Mouse (Mus musculus) hindbrain, embryonic 14.5 days (tissue): ENCODE results near the gene Mgl2. TPM values are rescaled to one million over a fixed set of nuclear protein-coding genes. Genes with fewer than 3 reads are reported as not detected.

Source experiments
- ATAC-seq: fragments of 200-750 bp; cut with Nextera tagmentation; 2 replicates; pipeline ENCODE4 v1.8.0; 2017; ENCODE audit warnings: moderate number of reproducible peaks, mild to moderate bottlenecking, moderate TSS enrichment, moderate library complexity; ENCODE audit not compliant: low FRiP score
- DNase-seq: peaks from one replicate; pipeline ENCODE4 v3.0.0-alpha.2; 2015; ENCODE audit warnings: low spot score
- H3K27ac ChIP-seq: fragments of 300-500 bp; sonication (generic); 2 replicates; pipeline ENCODE4 v1.5.1; 2014; ENCODE audit warnings: mild to moderate bottlenecking, moderate library complexity
- H3K27me3 ChIP-seq: fragments of 300-500 bp; sonication (generic); 2 replicates; pipeline ENCODE4 v1.6.1; 2014; ENCODE audit warnings: mild to moderate bottlenecking, low read length, mixed read lengths; ENCODE audit not compliant: control insufficient read depth, insufficient read depth
- H3K36me3 ChIP-seq: fragments of 300-500 bp; sonication (generic); replicated peaks from 2 replicates; pipeline ENCODE4 v1.6.1; 2014; ENCODE audit not compliant: control insufficient read depth, insufficient read depth
- H3K4me1 ChIP-seq: fragments of 300-500 bp; sonication (generic); replicated peaks from 2 replicates; pipeline ENCODE4 v1.6.1; 2014; ENCODE audit warnings: antibody characterized with exemption, low read length, mixed read lengths; ENCODE audit not compliant: control insufficient read depth, insufficient read depth
- H3K4me2 ChIP-seq: fragments of 300-500 bp; sonication (generic); replicated peaks from 2 replicates; pipeline ENCODE4 v1.6.1; 2014; ENCODE audit warnings: mild to moderate bottlenecking, moderate library complexity
- H3K4me3 ChIP-seq: fragments of 300-500 bp; sonication (generic); replicated peaks from 2 replicates; pipeline ENCODE4 v1.5.1; 2014; ENCODE audit warnings: mild to moderate bottlenecking, low read length
- H3K9ac ChIP-seq: fragments of 300-500 bp; sonication (generic); 2 replicates; pipeline ENCODE4 v1.6.1; 2014
- H3K9me3 ChIP-seq: fragments of 300-500 bp; sonication (generic); 2 replicates; pipeline ENCODE4 v1.6.1; 2016; ENCODE audit warnings: low read length; ENCODE audit not compliant: control insufficient read depth
- WGBS: fragments of 180-500 bp; shearing (Covaris S2); extraction: QIAGEN DNeasy Blood & Tissue Kit; methylation state at CpG from one replicate; pipeline ENCODE4 v1.1.7; 2014; 5-methylcytosine and 5-hydroxymethylcytosine counted together
- polyA plus RNA-seq: library from polyadenylated mRNA; unstranded; fragments of >200 nt; fragmentation: Nextera tagmentation; extraction: Ambion mirVana; gene quantifications from 2 replicates; pipeline ENCODE4 v1.2.1, GENCODE M21; 2014

Gene Mgl2
- polyA plus RNA-seq: 0.93 and 1.1 TPM in 2 replicates

- DNase-seq: no peak
- no peak for ATAC-seq
- Histone ChIP-seq H3K4me1 (no peaks in the 10 kb centered on the region), H3K36me3 (no peaks in the 10 kb centered on the region), H3K27ac (no peak within 1 kb of the TSS), H3K9me3 (no peaks in the 10 kb centered on the region), H3K4me3 (no peak within 1 kb of the TSS), H3K9ac (no peak within 1 kb of the TSS), H3K27me3 (no peaks in the 10 kb centered on the region), H3K4me2 (no peak within 1 kb of the TSS)
- 89% methylated on average over 9 of the region's 9 CpGs for WGBS
Measured at GRCm38 (mm10) chr11:70129926-70130379, at the start of gene Mgl2. TSS of gene Mgl2 (plus strand) at chr11:70130329.

- ATAC-seq: no peak
- no peaks in the 10 kb centered on the region for H3K27me3 ChIP-seq
- H3K4me3 ChIP-seq: no peak overlapping the region
- no peaks in the 10 kb centered on the region for H3K4me1 ChIP-seq
- H3K36me3 ChIP-seq: no peaks in the 10 kb centered on the region
- DNase-seq: no peak
- no peak overlapping the region for H3K4me2 ChIP-seq
- 83% methylated on average over 15 of the region's 15 CpGs for WGBS
- H3K27ac ChIP-seq: no peak overlapping the region
- no peaks in the 10 kb centered on the region for H3K9me3 ChIP-seq
- H3K9ac ChIP-seq: no peak overlapping the region
Measured at GRCm38 (mm10) chr11:70080803-70081590, 49.1 kb upstream of the Mgl2 start.

- Histone ChIP-seq H3K27ac (no peak overlapping the region), H3K4me3 (no peak overlapping the region), H3K9ac (no peak overlapping the region), H3K27me3 (no peaks in the 10 kb centered on the region), H3K9me3 (no peaks in the 10 kb centered on the region), H3K4me1 (no peaks in the 10 kb centered on the region), H3K4me2 (no peak overlapping the region), H3K36me3 (no peaks in the 10 kb centered on the region)
- DNase-seq: no peak
- no peak for ATAC-seq
- 80% methylated on average over 8 of the region's 8 CpGs for WGBS
Measured at GRCm38 (mm10) chr11:70084563-70084962, 45.6 kb upstream of the Mgl2 start.

GRCm38 (mm10) chr11:70091986-70092783, 37.9 kb upstream of the Mgl2 start, which contains the start of gene Asgr2:
TSS of gene Asgr2 (plus strand) at chr11:70092644.
- Histone ChIP-seq H3K36me3 (no peaks in the 10 kb centered on the region), H3K4me2 (no peak within 1 kb of the TSS), H3K9me3 (no peaks in the 10 kb centered on the region), H3K4me1 (no peaks in the 10 kb centered on the region), H3K27me3 (no peaks in the 10 kb centered on the region), H3K27ac (no peak within 1 kb of the TSS), H3K4me3 (no peak within 1 kb of the TSS), H3K9ac (no peak within 1 kb of the TSS)
- WGBS: 79% methylated on average over 12 of the region's 12 CpGs
- DNase-seq (no peak), ATAC-seq (no peak)

GRCm38 (mm10) chr11:70097396-70097795, 32.7 kb upstream of the Mgl2 start:
- WGBS: 69% methylated on average over 11 of the region's 11 CpGs
- no peak for DNase-seq

GRCm38 (mm10) chr11:70099102-70099501, 31.0 kb upstream of the Mgl2 start:
- ATAC-seq: no peak

More at GRCm38 (mm10) chr11:70097396-70097795, 32.7 kb upstream of the Mgl2 start:
- no peaks in the 10 kb centered on the region for H3K4me1 ChIP-seq
- ATAC-seq: no peak
- H3K27ac ChIP-seq: no peak overlapping the region
- H3K4me2 ChIP-seq: no peak overlapping the region
- no peaks in the 10 kb centered on the region for H3K9me3 ChIP-seq
- H3K36me3 ChIP-seq: no peaks in the 10 kb centered on the region
- H3K27me3 ChIP-seq: no peaks in the 10 kb centered on the region
- no peak overlapping the region for H3K9ac ChIP-seq
- H3K4me3 ChIP-seq: no peak overlapping the region

GRCm38 (mm10) chr11:70099809-70100208, 30.3 kb upstream of the Mgl2 start:
- 88% methylated on average over 2 of the region's 2 CpGs for WGBS
- no peak for ATAC-seq
- Histone ChIP-seq H3K9me3 (no peaks in the 10 kb centered on the region), H3K4me1 (no peaks in the 10 kb centered on the region), H3K4me2 (no peak overlapping the region), H3K27me3 (no peaks in the 10 kb centered on the region), H3K4me3 (no peak overlapping the region), H3K36me3 (no peaks in the 10 kb centered on the region), H3K9ac (no peak overlapping the region), H3K27ac (no peak overlapping the region)
- DNase-seq: no peak

More at GRCm38 (mm10) chr11:70099102-70099501, 31.0 kb upstream of the Mgl2 start:
- no peak overlapping the region for H3K4me2 ChIP-seq
- DNase-seq: no peak
- 97% methylated on average over 2 of the region's 2 CpGs for WGBS
- no peak overlapping the region for H3K9ac ChIP-seq
- H3K4me1 ChIP-seq: no peaks in the 10 kb centered on the region
- H3K27me3 ChIP-seq: no peaks in the 10 kb centered on the region
- no peaks in the 10 kb centered on the region for H3K36me3 ChIP-seq
- no peaks in the 10 kb centered on the region for H3K9me3 ChIP-seq
- no peak overlapping the region for H3K27ac ChIP-seq
- no peak overlapping the region for H3K4me3 ChIP-seq

- H3K4me2 ChIP-seq: no peak overlapping the region
- H3K9me3 ChIP-seq: no peaks in the 10 kb centered on the region
- H3K9ac ChIP-seq: no peak overlapping the region
- no peak overlapping the region for H3K27ac ChIP-seq
- H3K4me1 ChIP-seq: no peaks in the 10 kb centered on the region
- no peaks in the 10 kb centered on the region for H3K36me3 ChIP-seq
- ATAC-seq: no peak
- H3K4me3 ChIP-seq: no peak overlapping the region
- no peaks in the 10 kb centered on the region for H3K27me3 ChIP-seq
- WGBS: 85% methylated on average over 14 of the region's 14 CpGs
- no peak for DNase-seq
Measured at GRCm38 (mm10) chr11:70103701-70104315, 26.3 kb upstream of the Mgl2 start.

- no peaks in the 10 kb centered on the region for H3K27me3 ChIP-seq
- no peak overlapping the region for H3K4me3 ChIP-seq
- ATAC-seq: no peak
- H3K9me3 ChIP-seq: no peaks in the 10 kb centered on the region
- H3K36me3 ChIP-seq: no peaks in the 10 kb centered on the region
- DNase-seq: no peak
- H3K9ac ChIP-seq: no peak overlapping the region
- H3K4me1 ChIP-seq: no peaks in the 10 kb centered on the region
- no peak overlapping the region for H3K4me2 ChIP-seq
- 73% methylated on average over 8 of the region's 8 CpGs for WGBS
- no peak overlapping the region for H3K27ac ChIP-seq
Measured at GRCm38 (mm10) chr11:70107085-70107484, 23.0 kb upstream of the Mgl2 start.
